Mouse (Mus musculus) G1E (cell line): ENCODE measurements around the gene Gm13199.

Experiments used
- CTCF ChIP-seq: IDR thresholded peaks from 2 replicates; pipeline ENCODE4 v1.5.1; 2012; ENCODE audit warnings: low read depth, low read length, inconsistent platforms, mixed read lengths
- TAL1 ChIP-seq: conservative IDR thresholded peaks from 2 replicates; pipeline ENCODE4 v1.6.1; 2012; ENCODE audit warnings: low read depth, low read length, inconsistent platforms, mixed read lengths

GRCm38 (mm10) chr2:5822449-5822848 lies 40.3 kb downstream of the Gm13199 start:
- TF ChIP-seq TAL1 = no peak
- TF ChIP-seq CTCF = no peak
